Mouse (Mus musculus): ENCODE results near the gene Zbtb1. TPM values are rescaled to one million over a fixed set of nuclear protein-coding genes. Genes with fewer than 3 reads are reported as not detected.

Gene Zbtb1
- 9.4 and 10.0 TPM in 2 replicates for polyA plus RNA-seq (2016; fragmentation: Nextera tagmentation; extraction: Ambion mirVana)

GRCm38 (mm10) chr12:76369978-76370830, at the start of gene Zbtb1:
Gene Zbtb1 (plus strand): TSS chr12:76370266.
- peak; percentile 90 for DNase-seq (ENCODE audit: low spot score)
- H3K27me3 ChIP-seq (replicated peaks; ENCODE audit: low read depth, poor library complexity, severe bottlenecking) = no peaks in the 10 kb centered on the region
- peaks cover 59% of the 10 kb centered on the region for H3K4me1 ChIP-seq
- H3K9me3 ChIP-seq = no peaks in the 10 kb centered on the region
- peak within 1 kb of the TSS; percentile 90 for H3K4me3 ChIP-seq
- WGBS = under 1% methylated on average over 96 of the region's 99 CpGs
- H3K36me3 ChIP-seq (replicated peaks) = no peaks in the 10 kb centered on the region; the same call in 1 of the 2 replicates
- peak within 1 kb of the TSS; percentile 100 for H3K27ac ChIP-seq (replicated peaks)

GRCm38 (mm10) chr12:76324679-76325431, 45.2 kb upstream of the Zbtb1 start, which contains the start of gene Akap5:
Gene Akap5 (plus strand): TSS chr12:76324891.
- no peaks in the 10 kb centered on the region for H3K9me3 ChIP-seq
- DNase-seq (ENCODE audit: low spot score) = peak; percentile 92
- H3K27ac ChIP-seq (replicated peaks) = peak within 1 kb of the TSS; percentile 78
- peak within 1 kb of the TSS; percentile 73 for H3K4me3 ChIP-seq
- peaks cover 12% of the 10 kb centered on the region for H3K4me1 ChIP-seq
- 2% methylated on average over 53 of the region's 53 CpGs for WGBS
- peaks cover 26% of the 10 kb centered on the region for H3K36me3 ChIP-seq (replicated peaks)
- peaks cover 17% of the 10 kb centered on the region for H3K27me3 ChIP-seq (replicated peaks; ENCODE audit: low read depth, poor library complexity, severe bottlenecking)

GRCm38 (mm10) chr12:76326437-76327220, 43.4 kb upstream of the Zbtb1 start:
- H3K27ac ChIP-seq (replicated peaks) = no peak overlapping the region
- no peak overlapping the region for H3K4me3 ChIP-seq
- no peak for DNase-seq (ENCODE audit: low spot score)
- peaks cover 12% of the 10 kb centered on the region for H3K4me1 ChIP-seq
- peaks cover 17% of the 10 kb centered on the region for H3K27me3 ChIP-seq (replicated peaks; ENCODE audit: low read depth, poor library complexity, severe bottlenecking)
- H3K36me3 ChIP-seq (replicated peaks) = peaks cover 8% of the 10 kb centered on the region
- H3K9me3 ChIP-seq = no peaks in the 10 kb centered on the region
- 92% methylated on average over 23 of the region's 23 CpGs for WGBS

GRCm38 (mm10) chr12:76328567-76329354, 41.3 kb upstream of the Zbtb1 start:
- DNase-seq (ENCODE audit: low spot score) = no peak
- Histone ChIP-seq H3K27ac (replicated peaks) (no peak overlapping the region), H3K36me3 (replicated peaks) (peaks cover 8% of the 10 kb centered on the region), H3K4me1 (peaks cover 12% of the 10 kb centered on the region), H3K9me3 (no peaks in the 10 kb centered on the region), H3K4me3 (no peak overlapping the region), H3K27me3 (replicated peaks; ENCODE audit: low read depth, poor library complexity, severe bottlenecking) (peaks cover 17% of the 10 kb centered on the region)
- 90% methylated on average over 6 of the region's 6 CpGs for WGBS

GRCm38 (mm10) chr12:76333688-76334087, 36.4 kb upstream of the Zbtb1 start:
- no peaks in the 10 kb centered on the region for H3K9me3 ChIP-seq
- H3K4me1 ChIP-seq = no peaks in the 10 kb centered on the region
- no peak overlapping the region for H3K27ac ChIP-seq (replicated peaks)
- H3K4me3 ChIP-seq = no peak overlapping the region
- H3K36me3 ChIP-seq (replicated peaks) = no peaks in the 10 kb centered on the region
- H3K27me3 ChIP-seq (replicated peaks; ENCODE audit: low read depth, poor library complexity, severe bottlenecking) = no peaks in the 10 kb centered on the region
- WGBS = 89% methylated on average over 5 of the region's 5 CpGs
- no peak for DNase-seq (ENCODE audit: low spot score)

GRCm38 (mm10) chr12:76335641-76336040, 34.4 kb upstream of the Zbtb1 start:
- WGBS = 86% methylated on average over 5 of the region's 5 CpGs
- H3K27me3 ChIP-seq (replicated peaks; ENCODE audit: low read depth, poor library complexity, severe bottlenecking) = no peaks in the 10 kb centered on the region
- no peaks in the 10 kb centered on the region for H3K4me1 ChIP-seq
- no peak overlapping the region for H3K27ac ChIP-seq (replicated peaks)
- DNase-seq (ENCODE audit: low spot score) = no peak
- H3K9me3 ChIP-seq = no peaks in the 10 kb centered on the region
- H3K36me3 ChIP-seq (replicated peaks) = no peaks in the 10 kb centered on the region
- H3K4me3 ChIP-seq = no peak overlapping the region

- no peaks in the 10 kb centered on the region for H3K27me3 ChIP-seq (replicated peaks; ENCODE audit: low read depth, poor library complexity, severe bottlenecking)
- DNase-seq (ENCODE audit: low spot score) = no peak
- WGBS = 84% methylated on average over 17 of the region's 17 CpGs
- H3K4me1 ChIP-seq = no peaks in the 10 kb centered on the region
- no peak overlapping the region for H3K27ac ChIP-seq (replicated peaks)
- H3K4me3 ChIP-seq = no peak overlapping the region
- H3K9me3 ChIP-seq = no peaks in the 10 kb centered on the region
- H3K36me3 ChIP-seq (replicated peaks) = no peaks in the 10 kb centered on the region
Observed at GRCm38 (mm10) chr12:76336111-76336965, 33.7 kb upstream of the Zbtb1 start.

- Histone ChIP-seq H3K4me1 (no peaks in the 10 kb centered on the region), H3K9me3 (no peaks in the 10 kb centered on the region), H3K36me3 (replicated peaks) (peaks cover 8% of the 10 kb centered on the region; the same call in 1 of the 2 replicates), H3K27ac (replicated peaks) (no peak overlapping the region), H3K4me3 (no peak overlapping the region), H3K27me3 (replicated peaks; ENCODE audit: low read depth, poor library complexity, severe bottlenecking) (no peaks in the 10 kb centered on the region)
- WGBS = 9% methylated on average over 4 of the region's 4 CpGs
- DNase-seq (ENCODE audit: low spot score) = peak; percentile 38
Observed at GRCm38 (mm10) chr12:76341080-76341479, 29.0 kb upstream of the Zbtb1 start.

GRCm38 (mm10) chr12:76345759-76346455, 24.2 kb upstream of the Zbtb1 start:
- WGBS = 84% methylated on average over 6 of the region's 6 CpGs
- no peak overlapping the region for H3K4me3 ChIP-seq
- peaks cover 43% of the 10 kb centered on the region for H3K36me3 ChIP-seq (replicated peaks)

GRCm38 (mm10) chr12:76349680-76350220, 20.3 kb upstream of the Zbtb1 start:
- Histone ChIP-seq H3K27ac (replicated peaks) (no peak overlapping the region), H3K9me3 (no peaks in the 10 kb centered on the region), H3K27me3 (replicated peaks; ENCODE audit: low read depth, poor library complexity, severe bottlenecking) (no peaks in the 10 kb centered on the region), H3K4me3 (no peak overlapping the region), H3K36me3 (replicated peaks) (peaks cover 72% of the 10 kb centered on the region), H3K4me1 (peaks cover 5% of the 10 kb centered on the region; the same call in 1 of the 2 replicates)
- DNase-seq (ENCODE audit: low spot score) = peak; percentile 34
- WGBS = 79% methylated on average over 8 of the region's 8 CpGs

More at GRCm38 (mm10) chr12:76345759-76346455, 24.2 kb upstream of the Zbtb1 start:
- peaks cover 5% of the 10 kb centered on the region; the same call in 1 of the 2 replicates for H3K4me1 ChIP-seq
- no peak overlapping the region for H3K27ac ChIP-seq (replicated peaks)
- no peaks in the 10 kb centered on the region for H3K9me3 ChIP-seq
- H3K27me3 ChIP-seq (replicated peaks; ENCODE audit: low read depth, poor library complexity, severe bottlenecking) = no peaks in the 10 kb centered on the region
- DNase-seq (ENCODE audit: low spot score) = no peak
